Mouse (Mus musculus): Measurements from ENCODE around the gene Suco.

- TF ChIP-seq CTCF (IDR thresholded peaks at IDR 0.05; ENCODE audit: insufficient read depth, low read depth, low read length), result no peak
- no peak for TF ChIP-seq POLR2A (IDR thresholded peaks at IDR 0.05; ENCODE audit: insufficient read depth, low read depth, low read length)
These were observed 88.1 kb downstream of the Suco start, which contains the start of gene Fasl for GRCm38 (mm10) chr1:161788339-161788738.
